Mouse (Mus musculus) CH12.LX (cell line): ENCODE measurements around the gene Ebf1.

Experiments used
- CHD2 ChIP-seq: IDR thresholded peaks from 2 replicates; pipeline ENCODE4 v1.6.1; 2011; ENCODE audit warnings: low read length, improper control_type of control experiment
- CTCF ChIP-seq, 2 experiments: IDR thresholded peaks in 1 of 2; conservative IDR thresholded peaks in 1 of 2; 2 replicates each; pipeline ENCODE4 v1.5.1; 2011 to 2012; ENCODE audit warnings: low read depth in 2 of 2, low read length in 2 of 2, improper control_type of control experiment in 1 of 2, inconsistent platforms in 1 of 2, mild to moderate bottlenecking in 1 of 2, moderate library complexity in 1 of 2
- EP300 ChIP-seq: IDR thresholded peaks from 2 replicates; pipeline ENCODE4 v1.6.1; 2011; ENCODE audit warnings: low read length, improper control_type of control experiment
- HCFC1 ChIP-seq: IDR thresholded peaks from 2 replicates; pipeline ENCODE4 v1.6.1; 2012; ENCODE audit warnings: low read depth, mild to moderate bottlenecking, inconsistent platforms, low read length, improper control_type of control experiment
- POLR2A ChIP-seq: IDR thresholded peaks from 2 replicates; pipeline ENCODE4 v1.6.1; 2011; ENCODE audit warnings: low read depth, mild to moderate bottlenecking, improper control_type of control experiment, low read length
- USF1 ChIP-seq: IDR thresholded peaks from 2 replicates; pipeline ENCODE4 v1.6.1; 2014; ENCODE audit warnings: low read depth, mild to moderate bottlenecking, inconsistent platforms, low read length, improper control_type of control experiment
- ZC3H11A ChIP-seq: IDR thresholded peaks from 2 replicates; pipeline ENCODE4 v1.6.1; 2012; ENCODE audit warnings: low read depth, mild to moderate bottlenecking, inconsistent platforms, low read length, improper control_type of control experiment
- ZNF384 ChIP-seq: IDR thresholded peaks from 2 replicates; pipeline ENCODE4 v1.6.1; 2012; ENCODE audit warnings: low read depth, low read length, improper control_type of control experiment, inconsistent platforms

DNA sequence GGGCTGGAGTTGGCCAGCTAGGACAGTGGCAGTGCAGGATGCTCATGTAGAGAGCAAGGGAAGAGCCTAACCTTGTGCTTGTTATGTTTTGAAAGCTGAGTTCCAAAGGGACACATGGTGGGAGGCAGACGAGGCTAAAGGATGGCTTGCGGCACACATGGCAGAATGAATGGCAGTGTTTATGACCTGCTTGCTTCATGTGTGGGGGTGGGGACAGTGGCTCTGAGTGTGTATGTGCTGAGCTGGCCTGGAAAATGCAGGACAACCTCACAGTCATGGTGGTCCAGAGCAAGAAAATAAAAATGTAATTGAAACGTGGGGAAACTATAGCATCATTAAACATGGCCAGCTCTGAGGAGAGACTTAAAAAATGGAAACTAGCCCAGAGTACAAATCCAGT, 181.2 kb downstream of the Ebf1 start:
- no peak for TF ChIP-seq CTCF (conservative IDR thresholded peaks at IDR 0.05 in 1 of 2, IDR thresholded peaks at IDR 0.05 in 1 of 2; ENCODE audit: low read depth in 2 of 2, low read length in 2 of 2)
- TF ChIP-seq EP300, result no peak
- TF ChIP-seq ZC3H11A, result no peak
- TF ChIP-seq CHD2, result no peak
- no peak for TF ChIP-seq USF1
- TF ChIP-seq HCFC1, result no peak
- TF ChIP-seq POLR2A, result no peak
- no peak for TF ChIP-seq ZNF384
